Mouse (Mus musculus): ENCODE results near the gene Rab28. TPM values are rescaled to one million over a fixed set of nuclear protein-coding genes. Genes with fewer than 3 reads are reported as not detected.

The Rab28 gene
- polyA plus RNA-seq, 1 experiment: 27.2 TPM

DNA sequence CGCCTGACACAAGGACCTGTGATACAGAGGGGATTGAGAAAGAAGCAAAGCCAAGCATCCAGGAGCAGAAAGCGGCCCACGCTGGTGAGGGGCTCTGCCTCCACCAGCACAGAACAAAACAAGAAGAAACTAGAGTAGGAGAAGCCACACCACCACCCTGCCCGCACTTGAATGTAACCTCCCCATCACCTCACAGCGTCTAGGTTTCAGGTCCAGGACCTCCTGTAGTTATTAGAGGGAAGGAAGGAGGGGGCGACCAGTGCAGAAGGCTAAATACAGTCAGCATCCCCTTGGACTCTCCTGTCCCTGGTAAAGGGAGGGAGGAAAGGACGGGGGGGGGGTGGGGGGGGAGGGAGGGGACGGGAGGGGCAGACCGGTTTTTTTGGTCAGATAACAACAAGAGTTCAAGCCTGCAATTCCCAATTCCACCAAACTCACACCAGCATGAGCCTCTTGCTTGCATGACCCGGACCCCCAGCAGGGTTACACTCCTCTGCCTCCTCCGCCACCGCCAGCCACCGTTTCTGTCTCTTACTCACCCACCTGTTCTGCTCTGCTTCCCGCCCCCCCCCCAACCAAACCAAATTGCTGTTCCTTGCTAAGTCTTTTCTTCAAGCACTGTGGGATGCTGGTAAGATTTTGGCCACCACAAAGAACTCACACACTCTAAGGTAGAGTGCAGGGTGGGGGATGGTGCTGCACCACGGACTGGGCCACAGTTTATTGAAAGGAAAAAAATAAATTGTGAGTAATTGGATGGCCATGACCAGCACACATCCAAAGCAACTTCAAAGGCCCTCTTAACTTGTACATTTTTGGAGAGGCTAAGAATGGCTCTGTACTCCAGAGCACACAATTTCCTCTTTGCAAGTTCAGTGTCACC, 37.2 kb upstream of the Rab28 start:
- TF ChIP-seq POLR2A (IDR thresholded peaks at IDR 0.05; ENCODE audit: low read depth, low read length): no peak
- no peak for TF ChIP-seq CTCF (conservative IDR thresholded peaks at IDR 0.05; ENCODE audit: insufficient read depth, insufficient read length, low read depth, low read length)
- H3K27ac ChIP-seq (ENCODE audit: insufficient read depth, low read depth, low read length): no peak overlapping the region
- DNase-seq: no peak
- no peaks in the 10 kb centered on the region; the same call in 1 of the 2 replicates for H3K27me3 ChIP-seq (replicated peaks; ENCODE audit: control insufficient read depth, insufficient read depth, low read length)
- 7% methylated on average over 15 of the region's 15 CpGs for WGBS
- H3K36me3 ChIP-seq (ENCODE audit: control insufficient read depth, insufficient read depth, low read length): no peaks in the 10 kb centered on the region
- no peak overlapping the region for H3K4me3 ChIP-seq (ENCODE audit: insufficient read depth, low read depth, low read length)
- no peaks in the 10 kb centered on the region for H3K4me1 ChIP-seq (ENCODE audit: control insufficient read depth, insufficient read depth, low read length)

DNA sequence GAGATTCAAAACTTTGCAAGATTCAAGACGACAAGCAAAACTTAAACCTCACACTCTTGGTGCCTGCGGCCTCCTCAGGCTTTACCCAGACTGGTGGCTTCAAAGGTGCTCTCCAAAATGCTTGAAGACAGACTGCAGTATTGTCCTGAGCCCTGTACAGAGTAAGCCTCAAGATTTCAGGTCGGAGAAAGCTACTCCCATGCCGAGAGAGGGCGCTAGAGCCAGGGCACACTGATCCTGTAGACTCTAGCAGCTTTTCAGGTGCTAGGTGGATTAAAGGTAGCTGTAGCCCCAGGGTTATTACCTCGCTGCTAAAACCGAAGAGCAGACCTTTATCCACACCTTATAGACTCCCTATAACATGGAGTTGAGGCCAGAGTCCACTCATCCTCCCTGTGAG, 36.3 kb upstream of the Rab28 start:
- H3K27ac ChIP-seq (ENCODE audit: insufficient read depth, low read depth, low read length): no peak overlapping the region
- no peaks in the 10 kb centered on the region; the same call in 1 of the 2 replicates for H3K27me3 ChIP-seq (replicated peaks; ENCODE audit: control insufficient read depth, insufficient read depth, low read length)
- no peaks in the 10 kb centered on the region for H3K4me1 ChIP-seq (ENCODE audit: control insufficient read depth, insufficient read depth, low read length)
- DNase-seq: no peak
- 13% methylated on average over 7 of the region's 7 CpGs for WGBS
- TF ChIP-seq CTCF (conservative IDR thresholded peaks at IDR 0.05; ENCODE audit: insufficient read depth, insufficient read length, low read depth, low read length) (no peak), POLR2A (IDR thresholded peaks at IDR 0.05; ENCODE audit: low read depth, low read length) (no peak)
- no peaks in the 10 kb centered on the region for H3K36me3 ChIP-seq (ENCODE audit: control insufficient read depth, insufficient read depth, low read length)
- H3K4me3 ChIP-seq (ENCODE audit: insufficient read depth, low read depth, low read length): no peak overlapping the region

DNA sequence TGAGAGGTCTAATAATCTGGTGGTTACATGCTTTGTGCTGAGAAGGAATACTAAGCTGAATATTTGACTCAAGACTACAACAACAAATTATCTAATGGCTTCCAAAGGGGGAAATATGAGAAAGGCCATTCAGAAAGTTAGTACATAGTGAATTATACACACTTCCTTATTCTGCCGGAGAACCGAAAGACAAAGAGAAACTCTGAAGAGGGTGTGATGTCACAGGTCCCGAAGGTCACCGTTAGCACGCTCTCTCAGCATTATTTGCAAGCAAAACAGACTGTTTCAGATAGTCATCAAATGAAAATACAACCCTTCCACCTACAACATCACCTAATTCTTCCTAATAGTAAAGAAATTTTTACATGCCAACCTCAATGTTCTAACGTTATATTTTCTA, 30.9 kb upstream of the Rab28 start:
- H3K27ac ChIP-seq (ENCODE audit: insufficient read depth, low read depth, low read length): no peak overlapping the region
- no peaks in the 10 kb centered on the region for H3K36me3 ChIP-seq (ENCODE audit: control insufficient read depth, insufficient read depth, low read length)
- no peak for DNase-seq
- no peaks in the 10 kb centered on the region for H3K4me1 ChIP-seq (ENCODE audit: control insufficient read depth, insufficient read depth, low read length)
- no peak for TF ChIP-seq POLR2A (IDR thresholded peaks at IDR 0.05; ENCODE audit: low read depth, low read length)
- TF ChIP-seq CTCF (conservative IDR thresholded peaks at IDR 0.05; ENCODE audit: insufficient read depth, insufficient read length, low read depth, low read length): no peak
- 60% methylated on average over 6 of the region's 6 CpGs for WGBS
- H3K4me3 ChIP-seq (ENCODE audit: insufficient read depth, low read depth, low read length): no peak overlapping the region
- H3K27me3 ChIP-seq (replicated peaks; ENCODE audit: control insufficient read depth, insufficient read depth, low read length): no peaks in the 10 kb centered on the region

DNA sequence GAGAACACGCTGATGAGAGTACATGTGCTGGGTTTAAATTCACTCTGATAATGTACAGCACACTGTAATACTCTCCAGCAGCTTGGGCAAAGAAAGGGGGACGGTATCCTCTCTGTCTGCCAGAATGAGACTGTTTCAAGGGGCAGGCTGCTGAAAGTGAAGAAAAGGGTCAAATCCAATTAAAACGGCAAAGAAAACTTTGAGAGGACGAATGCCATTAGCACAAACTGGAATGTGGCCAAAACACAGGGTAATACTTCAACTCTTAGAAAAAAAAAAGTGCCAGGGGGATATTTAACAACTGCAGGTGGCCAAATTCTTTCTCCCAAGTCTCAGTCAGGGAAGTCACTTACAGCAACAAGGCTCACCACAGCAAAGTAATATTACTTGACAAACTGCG, 29.1 kb upstream of the Rab28 start:
- H3K27ac ChIP-seq (ENCODE audit: insufficient read depth, low read depth, low read length): no peak overlapping the region
- no peaks in the 10 kb centered on the region for H3K27me3 ChIP-seq (replicated peaks; ENCODE audit: control insufficient read depth, insufficient read depth, low read length)
- DNase-seq: peak; percentile 26
- H3K36me3 ChIP-seq (ENCODE audit: control insufficient read depth, insufficient read depth, low read length): no peaks in the 10 kb centered on the region
- TF ChIP-seq CTCF (conservative IDR thresholded peaks at IDR 0.05; ENCODE audit: insufficient read depth, insufficient read length, low read depth, low read length) (no peak), POLR2A (IDR thresholded peaks at IDR 0.05; ENCODE audit: low read depth, low read length) (no peak)
- H3K4me3 ChIP-seq (ENCODE audit: insufficient read depth, low read depth, low read length): no peak overlapping the region
- 38% methylated on average over 5 of the region's 5 CpGs for WGBS
- no peaks in the 10 kb centered on the region for H3K4me1 ChIP-seq (ENCODE audit: control insufficient read depth, insufficient read depth, low read length)

DNA sequence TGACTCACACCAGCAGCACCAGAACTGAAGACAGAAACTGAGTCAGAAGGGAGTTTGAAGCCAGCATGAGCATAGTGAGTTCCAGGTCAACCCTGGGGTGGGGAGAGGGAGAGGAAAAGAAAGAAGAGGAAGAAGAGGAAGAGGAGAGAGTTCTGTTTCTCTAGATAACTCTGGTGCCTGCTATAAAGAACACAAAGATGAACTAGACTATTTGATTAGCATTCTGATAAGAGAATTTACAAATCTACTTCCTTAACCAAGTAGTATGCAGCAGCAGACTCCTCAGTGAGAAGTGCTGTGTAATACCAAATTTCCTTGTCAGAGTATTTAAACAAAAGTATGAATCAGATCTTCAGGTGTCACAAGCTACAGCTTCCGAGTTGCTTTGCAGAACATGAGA, 19.1 kb upstream of the Rab28 start:
- Histone ChIP-seq H3K4me1 (ENCODE audit: control insufficient read depth, insufficient read depth, low read length) (no peaks in the 10 kb centered on the region), H3K36me3 (ENCODE audit: control insufficient read depth, insufficient read depth, low read length) (no peaks in the 10 kb centered on the region), H3K4me3 (ENCODE audit: insufficient read depth, low read depth, low read length) (no peak overlapping the region), H3K27me3 (replicated peaks; ENCODE audit: control insufficient read depth, insufficient read depth, low read length) (no peaks in the 10 kb centered on the region), H3K27ac (ENCODE audit: insufficient read depth, low read depth, low read length) (no peak overlapping the region)
- WGBS: 57% methylated on average over 1 of the region's 1 CpGs
- no peak for TF ChIP-seq CTCF (conservative IDR thresholded peaks at IDR 0.05; ENCODE audit: insufficient read depth, insufficient read length, low read depth, low read length)
- no peak for TF ChIP-seq POLR2A (IDR thresholded peaks at IDR 0.05; ENCODE audit: low read depth, low read length)
- no peak for DNase-seq

DNA sequence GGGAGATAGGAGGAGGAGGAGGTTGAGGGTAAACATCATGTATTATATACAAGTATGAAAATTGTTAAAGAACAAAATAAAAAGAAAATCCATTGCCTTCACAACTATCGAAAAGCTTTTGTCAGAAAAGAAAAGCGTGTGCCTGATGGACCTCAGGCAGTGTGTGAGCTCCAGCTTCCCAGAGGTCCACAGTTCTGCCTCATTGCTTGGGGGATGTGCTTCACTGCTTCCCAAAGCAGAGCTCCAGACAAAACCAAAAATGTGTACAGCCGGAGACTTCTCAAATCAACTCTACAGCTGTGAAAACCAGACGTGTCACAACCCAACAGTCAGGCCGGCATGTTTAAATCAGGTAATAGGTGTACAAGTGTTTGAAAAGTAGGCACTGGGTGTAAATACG, 17.6 kb upstream of the Rab28 start:
- 36% methylated on average over 6 of the region's 6 CpGs for WGBS
- TF ChIP-seq POLR2A (IDR thresholded peaks at IDR 0.05; ENCODE audit: low read depth, low read length): no peak
- no peak for TF ChIP-seq CTCF (conservative IDR thresholded peaks at IDR 0.05; ENCODE audit: insufficient read depth, insufficient read length, low read depth, low read length)
- no peak for DNase-seq
- H3K27me3 ChIP-seq (replicated peaks; ENCODE audit: control insufficient read depth, insufficient read depth, low read length): no peaks in the 10 kb centered on the region
- no peak overlapping the region for H3K4me3 ChIP-seq (ENCODE audit: insufficient read depth, low read depth, low read length)
- H3K27ac ChIP-seq (ENCODE audit: insufficient read depth, low read depth, low read length): no peak overlapping the region
- no peaks in the 10 kb centered on the region for H3K4me1 ChIP-seq (ENCODE audit: control insufficient read depth, insufficient read depth, low read length)
- no peaks in the 10 kb centered on the region for H3K36me3 ChIP-seq (ENCODE audit: control insufficient read depth, insufficient read depth, low read length)

DNA sequence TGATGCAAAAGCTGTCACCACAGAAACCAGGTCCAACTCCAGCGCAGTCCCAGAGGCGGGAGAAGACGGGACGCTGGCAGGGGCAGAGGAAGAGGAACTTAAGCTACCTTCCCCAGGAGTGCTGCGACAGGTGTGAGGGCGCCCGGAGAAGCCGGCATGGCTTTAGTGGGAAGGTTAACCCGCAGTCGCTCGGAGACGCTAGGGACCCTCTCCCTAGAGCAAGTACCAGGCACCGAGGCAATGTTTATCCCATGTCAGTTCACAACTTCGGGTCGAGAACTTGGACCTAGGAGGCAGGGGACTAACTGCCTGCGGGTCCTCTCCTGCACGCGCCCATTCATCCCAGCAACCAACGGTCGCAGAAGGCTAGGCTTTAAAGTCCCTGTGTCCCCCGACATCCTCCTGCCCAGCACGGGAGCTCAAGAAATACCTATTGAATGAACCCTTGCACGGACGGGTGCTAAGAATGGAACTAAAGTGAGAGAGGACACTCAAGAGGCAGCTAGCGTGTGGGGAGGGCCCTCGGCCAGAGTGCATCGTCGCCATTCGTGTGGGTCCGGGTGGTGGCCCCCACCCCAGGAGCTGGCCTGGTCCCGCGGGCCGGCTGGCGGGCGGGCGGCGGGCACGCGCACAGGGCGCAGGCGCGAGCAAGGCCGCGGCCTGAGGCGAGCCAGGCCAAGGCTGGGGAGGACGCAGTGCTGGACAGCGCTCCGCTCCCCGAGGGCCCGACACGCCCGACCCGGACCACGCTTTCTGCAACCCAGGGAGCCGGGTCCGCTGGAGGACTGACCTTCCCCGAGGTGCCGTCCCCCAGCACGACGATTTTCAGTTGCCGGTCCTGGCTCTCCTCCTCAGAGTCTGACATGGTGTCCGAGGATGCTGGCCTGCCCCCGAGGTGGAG, 592 bp downstream of the Rab28 start:
- TF ChIP-seq POLR2A (IDR thresholded peaks at IDR 0.05; ENCODE audit: low read depth, low read length) (no peak), CTCF (conservative IDR thresholded peaks at IDR 0.05; ENCODE audit: insufficient read depth, insufficient read length, low read depth, low read length) (no peak)
- Histone ChIP-seq H3K36me3 (ENCODE audit: control insufficient read depth, insufficient read depth, low read length) (no peaks in the 10 kb centered on the region), H3K27ac (ENCODE audit: insufficient read depth, low read depth, low read length) (peak overlapping the region; percentile 37), H3K4me3 (ENCODE audit: insufficient read depth, low read depth, low read length) (peak overlapping the region; percentile 72), H3K27me3 (replicated peaks; ENCODE audit: control insufficient read depth, insufficient read depth, low read length) (no peaks in the 10 kb centered on the region), H3K4me1 (ENCODE audit: control insufficient read depth, insufficient read depth, low read length) (no peaks in the 10 kb centered on the region; the same call in 1 of the 2 replicates)
- under 1% methylated on average over 63 of the region's 63 CpGs for WGBS
- DNase-seq: peak; percentile 34

Measured in kidney, adult 2 months (tissue).